Mouse (Mus musculus) intestine, postnatal 0 days (tissue): Measurements from ENCODE around the gene Tmem130. TPM values are rescaled to one million over a fixed set of nuclear protein-coding genes. Genes with fewer than 3 reads are reported as not detected.
A peak's percentile ranks its signal among the peaks of the same experiment; 100 is the strongest.

ENCODE experiments used
- ATAC-seq: fragments of 200-750 bp; cut with Nextera tagmentation; 2 replicates; pipeline ENCODE4 v1.8.0; 2017; ENCODE audit warnings: mild to moderate bottlenecking, moderate TSS enrichment, moderate library complexity
- H3K27ac ChIP-seq: fragments of 300-500 bp; sonication (generic); 2 replicates; pipeline ENCODE4 v1.5.1; 2014; ENCODE audit warnings: mild to moderate bottlenecking, low read depth, low read length, moderate library complexity
- H3K27me3 ChIP-seq: fragments of 300-500 bp; sonication (generic); replicated peaks from 2 replicates; pipeline ENCODE4 v1.6.1; 2014; ENCODE audit warnings: low read length, mixed read lengths; ENCODE audit not compliant: control insufficient read depth, insufficient read depth
- H3K36me3 ChIP-seq: fragments of 300-500 bp; sonication (generic); 2 replicates; pipeline ENCODE4 v1.6.1; 2014; ENCODE audit warnings: mild to moderate bottlenecking, moderate library complexity; ENCODE audit not compliant: control insufficient read depth, insufficient read depth
- H3K4me1 ChIP-seq: fragments of 300-500 bp; sonication (generic); replicated peaks from 2 replicates; pipeline ENCODE4 v1.6.1; 2014; ENCODE audit warnings: antibody characterized with exemption, low read length, mixed read lengths; ENCODE audit not compliant: control insufficient read depth, insufficient read depth
- H3K4me2 ChIP-seq: fragments of 300-500 bp; sonication (generic); replicated peaks from 2 replicates; pipeline ENCODE4 v1.6.1; 2014; ENCODE audit warnings: low read depth, mild to moderate bottlenecking, moderate library complexity
- H3K4me3 ChIP-seq: fragments of 300-500 bp; sonication (generic); 2 replicates; pipeline ENCODE4 v1.5.1; 2014; ENCODE audit warnings: low read depth, low read length
- H3K9ac ChIP-seq: fragments of 300-500 bp; sonication (generic); 2 replicates; pipeline ENCODE4 v1.6.1; 2014; ENCODE audit warnings: mild to moderate bottlenecking, low read depth, low read length
- H3K9me3 ChIP-seq: fragments of 300-500 bp; sonication (generic); 2 replicates; pipeline ENCODE4 v1.6.1; 2016; ENCODE audit warnings: mixed run types; ENCODE audit not compliant: control insufficient read depth
- CTCF ChIP-seq: sonication (generic); IDR thresholded peaks from 2 replicates; pipeline ENCODE4 v1.5.1; 2016; ENCODE audit warnings: low read depth, mild to moderate bottlenecking, control low read depth, antibody characterized with exemption, moderate library complexity
- WGBS: fragments of 180-500 bp; shearing (Covaris S2); extraction: QIAGEN DNeasy Blood & Tissue Kit; methylation state at CpG from one replicate; pipeline ENCODE4 v1.1.7; 2014; 5-methylcytosine and 5-hydroxymethylcytosine counted together
- polyA plus RNA-seq: library from polyadenylated mRNA; unstranded; fragments of >200 nt; fragmentation: Nextera tagmentation; extraction: Ambion mirVana; gene quantifications from 2 replicates; pipeline ENCODE4 v1.2.1, GENCODE M21; 2015

Tmem130 gene
- polyA plus RNA-seq: 2.4 and 2.9 TPM in 2 replicates

DNA sequence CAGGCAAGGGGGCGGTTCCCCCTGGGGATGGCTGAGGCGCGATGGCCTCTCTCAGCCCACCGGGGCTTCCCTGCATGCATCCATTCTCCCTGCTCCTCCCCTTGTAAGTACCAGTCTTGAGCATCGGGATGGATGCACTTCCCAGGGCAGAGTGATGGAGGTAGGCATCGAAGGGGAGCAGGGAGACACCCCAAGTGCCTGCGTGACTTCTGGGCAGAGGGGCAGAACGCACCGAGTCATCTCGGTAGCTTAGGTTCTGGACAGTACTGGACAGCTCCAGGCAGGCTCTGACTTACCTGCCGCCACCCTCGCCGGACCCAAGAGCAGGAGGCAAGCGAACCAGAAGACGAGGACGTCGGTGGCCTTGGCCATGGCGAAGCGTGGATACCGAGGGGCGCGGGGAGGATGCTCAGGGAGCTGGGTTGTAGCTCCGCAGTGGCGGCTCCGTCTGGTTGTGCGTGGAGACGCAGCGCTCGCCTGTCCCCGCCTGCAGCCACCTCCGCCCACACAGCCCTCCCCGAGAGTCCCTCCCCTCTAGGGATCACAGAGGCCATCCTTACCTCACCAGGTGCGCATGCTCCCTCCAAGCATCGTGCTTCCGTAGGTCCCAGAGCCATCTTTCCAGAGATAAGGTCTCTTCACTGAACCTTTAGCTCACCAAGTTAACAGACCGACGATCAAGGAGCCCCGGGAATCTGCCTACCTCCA is at the start of gene Tmem130:
TSS of gene Tmem130 (minus strand) at position 658 of the 708 bp plus-strand sequence.
- 3% methylated on average over 38 of the region's 38 CpGs for WGBS
- no peaks in the 10 kb centered on the region for H3K4me1 ChIP-seq
- peaks cover 8% of the 10 kb centered on the region for H3K27me3 ChIP-seq
- H3K9ac ChIP-seq: no peak within 1 kb of the TSS
- H3K4me2 ChIP-seq: peak within 1 kb of the TSS; percentile 48
- H3K27ac ChIP-seq: no peak within 1 kb of the TSS
- 0 out of 2 replicates have a peak, but pooled peaks have one; percentile 22 for TF ChIP-seq CTCF
- H3K36me3 ChIP-seq: no peaks in the 10 kb centered on the region
- H3K4me3 ChIP-seq: peak within 1 kb of the TSS; percentile 24; the same call in 1 of the 2 replicates
- H3K9me3 ChIP-seq: no peaks in the 10 kb centered on the region
- ATAC-seq: peak; percentile 77

DNA sequence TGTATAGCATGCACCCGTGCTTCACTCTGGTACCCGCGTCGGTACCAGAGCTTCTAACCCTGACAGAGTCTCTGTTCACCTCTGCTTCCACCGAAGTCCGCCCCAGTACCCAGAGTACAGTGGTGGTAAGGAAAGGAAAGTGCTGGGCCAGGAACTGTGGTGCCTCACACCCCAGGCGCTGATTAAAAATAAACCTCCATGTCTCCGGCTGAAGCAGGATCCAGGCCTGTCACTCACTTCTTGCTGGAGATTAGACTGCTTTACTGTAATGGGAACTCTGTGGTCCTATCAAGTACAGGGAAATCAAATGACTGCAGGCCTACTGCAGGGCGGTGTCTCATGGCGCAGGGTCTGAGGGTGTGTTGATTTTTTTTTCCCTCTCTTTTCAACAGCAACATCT is 45.3 kb upstream of the Tmem130 start:
- Histone ChIP-seq H3K9ac (no peak overlapping the region), H3K4me3 (no peak overlapping the region), H3K4me1 (no peaks in the 10 kb centered on the region), H3K36me3 (peaks cover 97% of the 10 kb centered on the region), H3K27ac (no peak overlapping the region), H3K27me3 (no peaks in the 10 kb centered on the region), H3K9me3 (no peaks in the 10 kb centered on the region), H3K4me2 (no peak overlapping the region)
- WGBS: 95% methylated on average over 10 of the region's 10 CpGs
- no peak for TF ChIP-seq CTCF
- ATAC-seq: no peak

DNA sequence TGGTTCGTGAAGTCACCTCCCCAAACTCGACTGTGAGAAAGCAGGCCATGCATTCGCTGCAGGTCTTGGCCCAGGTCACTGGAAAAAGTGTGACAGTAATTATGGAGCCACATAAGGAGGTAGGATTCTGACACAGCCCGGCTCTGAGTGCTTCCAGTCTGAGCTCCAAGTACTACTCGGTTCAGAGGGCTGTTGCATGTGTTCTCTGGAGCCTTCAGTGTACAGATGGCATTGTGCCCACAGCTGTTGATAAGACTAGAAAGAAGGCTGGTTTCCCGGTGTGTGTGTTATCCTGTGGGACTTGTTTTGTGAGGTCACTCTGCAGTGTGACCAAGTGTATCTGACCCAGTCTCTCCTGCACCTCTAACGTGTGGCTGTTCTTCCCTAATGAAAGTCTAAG is 42.6 kb upstream of the Tmem130 start:
- H3K4me2 ChIP-seq: no peak overlapping the region
- WGBS: 88% methylated on average over 7 of the region's 7 CpGs
- no peak for ATAC-seq
- H3K27me3 ChIP-seq: no peaks in the 10 kb centered on the region
- H3K4me1 ChIP-seq: no peaks in the 10 kb centered on the region
- no peak overlapping the region for H3K27ac ChIP-seq
- H3K36me3 ChIP-seq: peaks cover 98% of the 10 kb centered on the region
- no peak overlapping the region for H3K4me3 ChIP-seq
- no peak for TF ChIP-seq CTCF
- H3K9ac ChIP-seq: no peak overlapping the region
- H3K9me3 ChIP-seq: no peaks in the 10 kb centered on the region

DNA sequence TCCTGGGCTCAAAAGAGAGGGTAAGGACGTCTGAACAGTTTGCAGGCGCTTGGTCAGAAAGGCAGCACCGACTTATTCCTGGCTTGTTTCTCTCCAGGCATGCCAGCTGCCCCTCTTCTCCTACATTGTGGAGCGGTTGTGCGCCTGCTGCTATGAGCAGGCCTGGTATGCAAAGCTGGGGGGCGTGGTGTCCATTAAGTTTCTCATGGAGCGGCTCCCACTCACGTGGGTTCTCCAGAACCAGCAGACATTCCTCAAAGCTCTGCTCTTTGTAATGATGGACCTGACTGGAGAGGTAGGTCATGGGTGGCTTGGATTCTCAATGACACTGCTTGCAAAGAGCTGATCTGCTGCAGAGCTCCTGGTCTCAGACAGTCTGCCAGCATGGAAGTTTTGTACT is 41.4 kb upstream of the Tmem130 start:
- WGBS: 88% methylated on average over 8 of the region's 8 CpGs
- no peak for TF ChIP-seq CTCF
- no peaks in the 10 kb centered on the region for H3K4me1 ChIP-seq
- H3K4me2 ChIP-seq: no peak overlapping the region
- no peak overlapping the region for H3K27ac ChIP-seq
- H3K36me3 ChIP-seq: peaks cover 98% of the 10 kb centered on the region
- H3K27me3 ChIP-seq: no peaks in the 10 kb centered on the region
- H3K4me3 ChIP-seq: no peak overlapping the region
- no peak for ATAC-seq
- H3K9me3 ChIP-seq: no peaks in the 10 kb centered on the region
- no peak overlapping the region for H3K9ac ChIP-seq

DNA sequence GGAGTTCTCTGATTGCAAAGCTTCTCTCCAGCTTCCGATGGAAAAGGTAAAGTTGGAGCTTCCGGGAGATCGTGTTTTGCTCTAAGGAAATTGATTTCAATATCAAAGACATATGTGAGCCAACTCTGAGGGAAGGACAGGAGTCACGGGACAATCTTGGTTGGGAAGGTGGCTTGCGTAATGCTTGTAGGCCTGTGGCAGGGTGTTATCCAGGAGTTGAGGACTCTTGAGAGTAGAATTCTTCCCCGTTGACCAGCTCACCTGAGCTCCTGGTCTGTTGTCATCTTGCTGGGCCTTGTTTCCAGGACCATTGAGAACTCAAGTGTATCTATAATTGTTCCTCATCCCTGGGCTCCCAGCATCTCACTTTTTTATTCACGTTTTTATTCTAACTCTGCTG is 35.5 kb upstream of the Tmem130 start:
- Histone ChIP-seq H3K4me1 (no peaks in the 10 kb centered on the region), H3K9me3 (no peaks in the 10 kb centered on the region), H3K27me3 (no peaks in the 10 kb centered on the region), H3K36me3 (peaks cover 98% of the 10 kb centered on the region), H3K9ac (no peak overlapping the region), H3K4me2 (no peak overlapping the region), H3K4me3 (no peak overlapping the region), H3K27ac (no peak overlapping the region)
- TF ChIP-seq CTCF: no peak
- WGBS: 89% methylated on average over 7 of the region's 7 CpGs
- no peak for ATAC-seq

DNA sequence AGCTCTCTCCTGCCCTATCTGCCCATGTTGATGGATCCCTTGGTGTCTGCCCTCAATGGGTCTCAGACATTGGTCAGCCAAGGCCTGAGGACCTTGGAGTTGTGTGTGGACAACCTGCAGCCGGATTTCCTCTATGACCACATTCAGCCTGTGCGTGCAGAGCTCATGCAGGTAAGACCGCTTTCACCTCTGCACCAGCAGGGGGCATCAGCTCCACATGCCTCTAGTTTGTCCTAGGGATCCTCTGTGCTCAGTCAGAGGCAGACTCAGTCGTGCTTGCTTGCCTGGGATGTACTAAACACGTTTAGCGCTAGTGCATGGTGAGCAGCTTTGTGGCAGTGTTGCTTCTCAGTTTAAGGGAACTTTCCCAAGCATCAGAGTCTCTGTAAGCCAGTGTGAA is 33.1 kb upstream of the Tmem130 start:
- Histone ChIP-seq H3K9ac (no peak overlapping the region), H3K27ac (no peak overlapping the region), H3K9me3 (no peaks in the 10 kb centered on the region), H3K27me3 (no peaks in the 10 kb centered on the region), H3K4me3 (no peak overlapping the region), H3K4me2 (no peak overlapping the region), H3K36me3 (peaks cover 97% of the 10 kb centered on the region), H3K4me1 (no peaks in the 10 kb centered on the region)
- peak; percentile 73 for TF ChIP-seq CTCF
- 71% methylated on average over 6 of the region's 6 CpGs for WGBS
- ATAC-seq: no peak

DNA sequence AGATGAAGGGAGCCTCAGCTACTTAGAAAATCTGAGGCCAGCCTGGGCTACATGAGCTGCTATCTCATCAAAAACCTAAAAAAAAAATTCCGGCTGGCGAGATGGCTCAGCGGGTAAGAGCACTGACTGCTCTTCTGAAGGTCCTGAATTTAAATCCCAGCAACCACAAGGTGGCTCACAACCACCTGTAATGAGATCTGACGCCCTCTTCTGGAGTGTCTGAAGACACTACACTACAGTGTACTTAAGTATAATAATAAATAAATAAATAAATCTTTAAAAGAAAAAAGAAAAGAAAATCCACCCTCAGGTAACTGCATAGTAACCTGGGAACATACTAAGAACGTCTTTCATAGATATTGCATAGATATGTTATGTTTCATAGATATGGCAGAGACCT is 31.8 kb upstream of the Tmem130 start:
- Histone ChIP-seq H3K4me2 (no peak overlapping the region), H3K27me3 (no peaks in the 10 kb centered on the region), H3K36me3 (peaks cover 98% of the 10 kb centered on the region), H3K9ac (no peak overlapping the region), H3K4me1 (no peaks in the 10 kb centered on the region), H3K27ac (no peak overlapping the region), H3K4me3 (no peak overlapping the region), H3K9me3 (no peaks in the 10 kb centered on the region)
- no peak for ATAC-seq
- TF ChIP-seq CTCF: peak; percentile 30; the same call in 1 of the 2 replicates
- 86% methylated on average over 5 of the region's 5 CpGs for WGBS
